In the genomic region with DNA sequence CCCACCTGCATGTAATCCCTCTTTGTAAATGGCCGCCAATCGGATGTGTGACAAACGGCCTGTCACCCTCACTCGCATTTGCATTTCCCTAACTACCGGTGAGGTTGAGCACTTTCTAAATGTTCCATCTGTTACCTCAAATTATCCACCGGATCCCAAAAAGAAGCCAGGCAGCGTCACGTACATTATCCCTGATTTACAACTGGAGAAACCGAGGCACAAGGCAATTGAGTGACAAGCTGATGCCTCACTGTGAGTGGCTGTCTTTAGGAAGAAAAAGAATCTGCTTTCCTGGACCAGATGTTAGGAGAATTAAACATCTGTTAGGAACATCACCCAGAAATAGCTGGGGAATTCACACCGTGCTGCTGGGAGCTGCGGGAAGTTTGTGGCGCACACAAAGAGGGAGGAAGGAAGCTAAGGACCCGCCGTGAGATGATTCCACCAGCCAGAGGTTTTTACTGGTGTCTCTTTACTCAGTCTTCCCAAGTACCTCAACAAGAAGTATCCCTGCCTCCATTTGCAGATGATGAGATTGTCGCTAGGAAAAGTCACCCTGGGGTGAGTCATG, we compare ENCODE assay signal across 13 mouse cellular contexts. TPM values are rescaled to one million over a fixed set of nuclear protein-coding genes. Genes with fewer than 3 reads are reported as not detected.
"Had no signal": no experiment of that assay in that cellular context is flagged by ENCODE, and none has a peak within 500 bp of the region (broad histone marks: within the 10 kb centered on the region; RNA-seq: fewer than 3 reads in every experiment).

No protein-coding gene starts in this region.

- H3K36me3 ChIP-seq: liver, embryonic 13.5 days; lung, embryonic 15.5 days; neural tube, embryonic 12.5 days; stomach, embryonic 15.5 days had no signal

- H3K4me1 ChIP-seq: liver, embryonic 13.5 days; lung, embryonic 15.5 days; neural tube, embryonic 12.5 days had no signal

- H3K9me3 ChIP-seq: liver, embryonic 13.5 days; lung, embryonic 15.5 days; neural tube, embryonic 12.5 days; stomach, embryonic 15.5 days had no signal

- ATAC-seq: liver, postnatal 0 days had no signal

- H3K4me2 ChIP-seq: liver, embryonic 13.5 days; lung, embryonic 15.5 days; neural tube, embryonic 12.5 days; stomach, embryonic 15.5 days had no signal

- DNase-seq: kidney, postnatal 10 days; liver; liver, embryonic 13.5 days; liver, postnatal 0 days; lung, postnatal 14 days; midbrain, embryonic 14.5 days; spleen, adult 18-20 months; thymus, adult 2 months; thymus, postnatal 25 days had no signal

- H3K27ac ChIP-seq: liver, embryonic 13.5 days; lung, embryonic 15.5 days; neural tube, embryonic 12.5 days; stomach, embryonic 15.5 days had no signal

- H3K27me3 ChIP-seq: liver, embryonic 13.5 days; lung, embryonic 15.5 days; neural tube, embryonic 12.5 days; stomach, embryonic 15.5 days had no signal

- H3K9ac ChIP-seq: liver, embryonic 13.5 days; liver, postnatal 0 days; lung, embryonic 15.5 days; neural tube, embryonic 12.5 days; stomach, embryonic 15.5 days had no signal

- H3K4me3 ChIP-seq: liver, embryonic 13.5 days; lung, embryonic 15.5 days; neural tube, embryonic 12.5 days; stomach, embryonic 15.5 days had no signal

RNA-seq across cellular contexts. Expression of gene Cdh23, which starts 36.8 kb away (rescaled TPM):
- total RNA-seq: megakaryocyte-erythroid progenitor cell, adult 5-6 weeks had no signal
